Mouse (Mus musculus) cerebellum, adult 2 months (tissue): ENCODE measurements at regions not wholly inside any gene's neighbourhood (a gene's known extent, or its start where the extent isn't known, plus 50 kb on each side); places are given as distances from the start of the nearest gene placed in this dataset.

Experiments used
- DNase-seq, 2 experiments: peaks; one replicate each; pipeline ENCODE4 v3.0.0; 2021
- H3K27ac ChIP-seq: fragments of 200-500 bp; 2 replicates; pipeline ENCODE4 v1.5.1; 2012; ENCODE audit warnings: low read length, control low read depth, inconsistent platforms; ENCODE audit not compliant: insufficient read depth
- H3K27me3 ChIP-seq: fragments of 200-500 bp; 2 replicates; pipeline ENCODE4 v1.6.1; 2012; ENCODE audit warnings: inconsistent platforms, mild to moderate bottlenecking, low read length, moderate library complexity; ENCODE audit not compliant: control insufficient read depth, insufficient read depth
- H3K4me1 ChIP-seq: fragments of 200-500 bp; 2 replicates; pipeline ENCODE4 v1.6.1; 2011; ENCODE audit warnings: low read length; ENCODE audit not compliant: control insufficient read depth, insufficient read depth
- H3K4me3 ChIP-seq: fragments of 200-500 bp; replicated peaks from 2 replicates; pipeline ENCODE3; 2011; ENCODE audit warnings: mild to moderate bottlenecking, low read depth, low read length, control low read depth; ENCODE audit not compliant: insufficient read depth
- CTCF ChIP-seq: fragments of 200-500 bp; IDR thresholded peaks from 2 replicates; pipeline ENCODE4 v1.5.1; 2011; ENCODE audit warnings: low read depth, mild to moderate bottlenecking, control low read depth, low read length, moderate library complexity, borderline replicate concordance; ENCODE audit not compliant: insufficient read depth
- POLR2A ChIP-seq: fragments of 200-500 bp; IDR thresholded peaks from 2 replicates; pipeline ENCODE4 v1.6.1; 2011; ENCODE audit warnings: low read length, control low read depth, borderline replicate concordance; ENCODE audit not compliant: insufficient read depth
- WGBS: fragments of 180-500 bp; shearing (Covaris S2); methylation state at CpG from one replicate; pipeline ENCODE4 v1.1.7; 2018; 5-methylcytosine and 5-hydroxymethylcytosine counted together

GRCm38 (mm10) chr17:45912165-45912564 is 120.0 kb downstream of the Vegfa start:
- DNase-seq: no peak
- 90% methylated on average over 3 of the region's 3 CpGs for WGBS
- TF ChIP-seq CTCF (no peak), POLR2A (no peak)
- Histone ChIP-seq H3K4me1 (peaks cover 31% of the 10 kb centered on the region), H3K4me3 (no peak overlapping the region), H3K27ac (no peak overlapping the region), H3K27me3 (no peaks in the 10 kb centered on the region)

GRCm38 (mm10) chr17:45911201-45911731 is 120.9 kb downstream of the Vegfa start:
- DNase-seq: peak; percentile 60 to 77
- no peak overlapping the region for H3K4me3 ChIP-seq
- no peaks in the 10 kb centered on the region for H3K27me3 ChIP-seq
- WGBS: 18% methylated on average over 13 of the region's 13 CpGs
- peaks cover 31% of the 10 kb centered on the region for H3K4me1 ChIP-seq
- TF ChIP-seq POLR2A (no peak), CTCF (no peak)
- H3K27ac ChIP-seq: no peak overlapping the region; the same call in 1 of the 2 replicates

GRCm38 (mm10) chr17:45910245-45910644 is 121.9 kb downstream of the Vegfa start:
- 81% methylated on average over 3 of the region's 3 CpGs for WGBS
- TF ChIP-seq POLR2A (no peak), CTCF (no peak)
- peaks cover 31% of the 10 kb centered on the region for H3K4me1 ChIP-seq
- no peak overlapping the region for H3K27ac ChIP-seq
- no peak overlapping the region for H3K4me3 ChIP-seq
- no peaks in the 10 kb centered on the region for H3K27me3 ChIP-seq
- DNase-seq: no peak

GRCm38 (mm10) chr17:45907587-45907986 is 124.6 kb downstream of the Vegfa start:
- WGBS: 42% methylated on average over 11 of the region's 11 CpGs
- no peaks in the 10 kb centered on the region for H3K27me3 ChIP-seq

GRCm38 (mm10) chr17:45905596-45905995 is 126.6 kb downstream of the Vegfa start:
- 68% methylated on average over 7 of the region's 7 CpGs for WGBS

More at GRCm38 (mm10) chr17:45907587-45907986, 124.6 kb downstream of the Vegfa start:
- Histone ChIP-seq H3K27ac (no peak overlapping the region), H3K4me1 (peaks cover 18% of the 10 kb centered on the region), H3K4me3 (no peak overlapping the region)
- no peak for DNase-seq
- no peak for TF ChIP-seq CTCF
- TF ChIP-seq POLR2A: no peak

GRCm38 (mm10) chr17:45904251-45904650 is 127.9 kb downstream of the Vegfa start:
- H3K4me3 ChIP-seq: no peak overlapping the region
- no peaks in the 10 kb centered on the region for H3K27me3 ChIP-seq
- DNase-seq: no peak
- H3K4me1 ChIP-seq: no peaks in the 10 kb centered on the region
- no peak for TF ChIP-seq CTCF
- TF ChIP-seq POLR2A: no peak
- H3K27ac ChIP-seq: no peak overlapping the region
- WGBS: 70% methylated on average over 4 of the region's 4 CpGs

More at GRCm38 (mm10) chr17:45905596-45905995, 126.6 kb downstream of the Vegfa start:
- Histone ChIP-seq H3K27me3 (no peaks in the 10 kb centered on the region), H3K27ac (no peak overlapping the region), H3K4me1 (peaks cover 1% of the 10 kb centered on the region; the same call in 1 of the 2 replicates), H3K4me3 (no peak overlapping the region)
- no peak for DNase-seq
- no peak for TF ChIP-seq POLR2A
- no peak for TF ChIP-seq CTCF

- 82% methylated on average over 9 of the region's 9 CpGs for WGBS
- Histone ChIP-seq H3K4me3 (no peak overlapping the region), H3K4me1 (no peaks in the 10 kb centered on the region), H3K27me3 (no peaks in the 10 kb centered on the region), H3K27ac (no peak overlapping the region)
- no peak for TF ChIP-seq CTCF
- DNase-seq: no peak
Observed at GRCm38 (mm10) chr17:45903294-45903693, 128.9 kb downstream of the Vegfa start.

GRCm38 (mm10) chr17:45902668-45903067 is 129.5 kb downstream of the Vegfa start:
- H3K4me1 ChIP-seq: no peaks in the 10 kb centered on the region
- no peak for DNase-seq
- TF ChIP-seq POLR2A: no peak
- TF ChIP-seq CTCF: no peak
- WGBS: 86% methylated on average over 7 of the region's 7 CpGs
- H3K27ac ChIP-seq: no peak overlapping the region
- H3K4me3 ChIP-seq: no peak overlapping the region
- H3K27me3 ChIP-seq: no peaks in the 10 kb centered on the region

- Histone ChIP-seq H3K27me3 (no peaks in the 10 kb centered on the region), H3K27ac (no peak overlapping the region), H3K4me3 (no peak overlapping the region), H3K4me1 (no peaks in the 10 kb centered on the region; the same call in 1 of the 2 replicates)
- 47% methylated on average over 4 of the region's 4 CpGs for WGBS
- TF ChIP-seq POLR2A (no peak), CTCF (peak; percentile 12; the same call in 1 of the 2 replicates)
- no peak for DNase-seq
Observed at GRCm38 (mm10) chr17:45896922-45897302, 135.3 kb downstream of the Vegfa start.
